Mouse (Mus musculus): Measurements from ENCODE around the gene Tmem259. TPM values are rescaled to one million over a fixed set of nuclear protein-coding genes. Genes with fewer than 3 reads are reported as not detected.

Gene Tmem259
- polyA plus RNA-seq, 1 experiment = 54.6 TPM

- Histone ChIP-seq H3K27me3 (ENCODE audit: control insufficient read depth, insufficient read depth, low read length, poor library complexity, severe bottlenecking) (no peaks in the 10 kb centered on the region), H3K4me3 (ENCODE audit: low read depth, low read length) (no peak overlapping the region), H3K27ac (ENCODE audit: insufficient read depth, low read length) (peak overlapping the region; percentile 76; the same call in 1 of the 2 replicates), H3K9me3 (replicated peaks; ENCODE audit: control insufficient read depth, insufficient read depth, low read length, poor library complexity, severe bottlenecking) (no peaks in the 10 kb centered on the region), H3K9ac (ENCODE audit: low read depth, poor library complexity, severe bottlenecking) (no peak overlapping the region), H3K4me1 (ENCODE audit: control insufficient read depth, insufficient read depth, low read length) (peaks cover 16% of the 10 kb centered on the region), H3K36me3 (ENCODE audit: control insufficient read depth, insufficient read depth, low read length, poor library complexity, severe bottlenecking) (peaks cover 4% of the 10 kb centered on the region)
- no peak for TF ChIP-seq CTCF (IDR thresholded peaks at IDR 0.05; ENCODE audit: low read depth, low read length)
- peak; percentile 79 for TF ChIP-seq EP300 (IDR thresholded peaks at IDR 0.05; ENCODE audit: insufficient read depth, low read depth, low read length)
- no peak for TF ChIP-seq POLR2A (IDR thresholded peaks at IDR 0.05; ENCODE audit: insufficient read depth, low read length)
Measured at GRCm38 (mm10) chr10:79956643-79957154, 27.4 kb downstream of the Tmem259 start.

- Histone ChIP-seq H3K4me1 (ENCODE audit: control insufficient read depth, insufficient read depth, low read length) (peaks cover 16% of the 10 kb centered on the region), H3K4me3 (ENCODE audit: low read depth, low read length) (no peak overlapping the region), H3K9ac (ENCODE audit: low read depth, poor library complexity, severe bottlenecking) (peak overlapping the region; percentile 4; the same call in 1 of the 2 replicates), H3K27ac (ENCODE audit: insufficient read depth, low read length) (peak overlapping the region; percentile 76), H3K36me3 (ENCODE audit: control insufficient read depth, insufficient read depth, low read length, poor library complexity, severe bottlenecking) (no peaks in the 10 kb centered on the region), H3K9me3 (replicated peaks; ENCODE audit: control insufficient read depth, insufficient read depth, low read length, poor library complexity, severe bottlenecking) (no peaks in the 10 kb centered on the region), H3K27me3 (ENCODE audit: control insufficient read depth, insufficient read depth, low read length, poor library complexity, severe bottlenecking) (no peaks in the 10 kb centered on the region)
- TF ChIP-seq EP300 (IDR thresholded peaks at IDR 0.05; ENCODE audit: insufficient read depth, low read depth, low read length) (no peak; the same call in 1 of the 2 replicates), POLR2A (IDR thresholded peaks at IDR 0.05; ENCODE audit: insufficient read depth, low read length) (no peak), CTCF (IDR thresholded peaks at IDR 0.05; ENCODE audit: low read depth, low read length) (no peak)
Measured at GRCm38 (mm10) chr10:79955691-79956090, 28.4 kb downstream of the Tmem259 start.

- no peaks in the 10 kb centered on the region for H3K27me3 ChIP-seq (ENCODE audit: control insufficient read depth, insufficient read depth, low read length, poor library complexity, severe bottlenecking)
- H3K4me3 ChIP-seq (ENCODE audit: low read depth, low read length) = no peak overlapping the region
- H3K4me1 ChIP-seq (ENCODE audit: control insufficient read depth, insufficient read depth, low read length) = peaks cover 16% of the 10 kb centered on the region
- no peaks in the 10 kb centered on the region for H3K36me3 ChIP-seq (ENCODE audit: control insufficient read depth, insufficient read depth, low read length, poor library complexity, severe bottlenecking)
- no peak overlapping the region for H3K27ac ChIP-seq (ENCODE audit: insufficient read depth, low read length)
- no peak overlapping the region for H3K9ac ChIP-seq (ENCODE audit: low read depth, poor library complexity, severe bottlenecking)
- TF ChIP-seq CTCF (IDR thresholded peaks at IDR 0.05; ENCODE audit: low read depth, low read length) (peak; percentile 59), EP300 (IDR thresholded peaks at IDR 0.05; ENCODE audit: insufficient read depth, low read depth, low read length) (no peak), POLR2A (IDR thresholded peaks at IDR 0.05; ENCODE audit: insufficient read depth, low read length) (no peak)
- no peaks in the 10 kb centered on the region for H3K9me3 ChIP-seq (replicated peaks; ENCODE audit: control insufficient read depth, insufficient read depth, low read length, poor library complexity, severe bottlenecking)
Measured at GRCm38 (mm10) chr10:79953946-79954345, 30.2 kb downstream of the Tmem259 start.

GRCm38 (mm10) chr10:79950661-79951060, 33.5 kb downstream of the Tmem259 start:
- TF ChIP-seq EP300 (IDR thresholded peaks at IDR 0.05; ENCODE audit: insufficient read depth, low read depth, low read length) = no peak
- TF ChIP-seq CTCF (IDR thresholded peaks at IDR 0.05; ENCODE audit: low read depth, low read length) = no peak
- TF ChIP-seq POLR2A (IDR thresholded peaks at IDR 0.05; ENCODE audit: insufficient read depth, low read length) = no peak
- H3K4me3 ChIP-seq (ENCODE audit: low read depth, low read length) = no peak overlapping the region
- H3K36me3 ChIP-seq (ENCODE audit: control insufficient read depth, insufficient read depth, low read length, poor library complexity, severe bottlenecking) = no peaks in the 10 kb centered on the region

GRCm38 (mm10) chr10:79949873-79950272, 34.3 kb downstream of the Tmem259 start:
- TF ChIP-seq EP300 (IDR thresholded peaks at IDR 0.05; ENCODE audit: insufficient read depth, low read depth, low read length) = no peak
- TF ChIP-seq POLR2A (IDR thresholded peaks at IDR 0.05; ENCODE audit: insufficient read depth, low read length) = no peak
- no peak for TF ChIP-seq CTCF (IDR thresholded peaks at IDR 0.05; ENCODE audit: low read depth, low read length)
- Histone ChIP-seq H3K27ac (ENCODE audit: insufficient read depth, low read length) (no peak overlapping the region), H3K27me3 (ENCODE audit: control insufficient read depth, insufficient read depth, low read length, poor library complexity, severe bottlenecking) (no peaks in the 10 kb centered on the region), H3K4me3 (ENCODE audit: low read depth, low read length) (no peak overlapping the region), H3K36me3 (ENCODE audit: control insufficient read depth, insufficient read depth, low read length, poor library complexity, severe bottlenecking) (no peaks in the 10 kb centered on the region), H3K4me1 (ENCODE audit: control insufficient read depth, insufficient read depth, low read length) (peaks cover 1% of the 10 kb centered on the region), H3K9ac (ENCODE audit: low read depth, poor library complexity, severe bottlenecking) (no peak overlapping the region), H3K9me3 (replicated peaks; ENCODE audit: control insufficient read depth, insufficient read depth, low read length, poor library complexity, severe bottlenecking) (no peaks in the 10 kb centered on the region)

More at GRCm38 (mm10) chr10:79950661-79951060, 33.5 kb downstream of the Tmem259 start:
- H3K4me1 ChIP-seq (ENCODE audit: control insufficient read depth, insufficient read depth, low read length) = peaks cover 6% of the 10 kb centered on the region
- no peaks in the 10 kb centered on the region for H3K9me3 ChIP-seq (replicated peaks; ENCODE audit: control insufficient read depth, insufficient read depth, low read length, poor library complexity, severe bottlenecking)
- H3K27ac ChIP-seq (ENCODE audit: insufficient read depth, low read length) = no peak overlapping the region
- H3K27me3 ChIP-seq (ENCODE audit: control insufficient read depth, insufficient read depth, low read length, poor library complexity, severe bottlenecking) = no peaks in the 10 kb centered on the region
- no peak overlapping the region for H3K9ac ChIP-seq (ENCODE audit: low read depth, poor library complexity, severe bottlenecking)

GRCm38 (mm10) chr10:79947502-79947901, 36.6 kb downstream of the Tmem259 start:
- H3K9ac ChIP-seq (ENCODE audit: low read depth, poor library complexity, severe bottlenecking) = no peak overlapping the region
- no peaks in the 10 kb centered on the region for H3K36me3 ChIP-seq (ENCODE audit: control insufficient read depth, insufficient read depth, low read length, poor library complexity, severe bottlenecking)
- H3K4me3 ChIP-seq (ENCODE audit: low read depth, low read length) = no peak overlapping the region

More at GRCm38 (mm10) chr10:79947502-79947901, 36.6 kb downstream of the Tmem259 start:
- Histone ChIP-seq H3K4me1 (ENCODE audit: control insufficient read depth, insufficient read depth, low read length) (peaks cover 1% of the 10 kb centered on the region), H3K27me3 (ENCODE audit: control insufficient read depth, insufficient read depth, low read length, poor library complexity, severe bottlenecking) (no peaks in the 10 kb centered on the region), H3K27ac (ENCODE audit: insufficient read depth, low read length) (no peak overlapping the region), H3K9me3 (replicated peaks; ENCODE audit: control insufficient read depth, insufficient read depth, low read length, poor library complexity, severe bottlenecking) (no peaks in the 10 kb centered on the region)
- TF ChIP-seq EP300 (IDR thresholded peaks at IDR 0.05; ENCODE audit: insufficient read depth, low read depth, low read length) (no peak), POLR2A (IDR thresholded peaks at IDR 0.05; ENCODE audit: insufficient read depth, low read length) (no peak), CTCF (IDR thresholded peaks at IDR 0.05; ENCODE audit: low read depth, low read length) (no peak)
